Mouse (Mus musculus) midbrain, embryonic 11.5 days (tissue): ENCODE measurements at regions not wholly inside any gene's neighbourhood (a gene's known extent, or its start where the extent isn't known, plus 50 kb on each side); places are given as distances from the start of the nearest gene placed in this dataset.
"Not testable (repeated sequence)": the region's sequence is repeated elsewhere in the genome, so short reads cannot be mapped to it uniquely, and the experiment has no call there.

Source experiments
- ATAC-seq: fragments of 200-750 bp; cut with Nextera tagmentation; 2 replicates; pipeline ENCODE4 v1.8.0; 2017; ENCODE audit warnings: moderate TSS enrichment, moderate library complexity; ENCODE audit not compliant: low FRiP score
- DNase-seq: peaks from one replicate; pipeline ENCODE4 v3.0.0; 2015; ENCODE audit warnings: low spot score; ENCODE audit errors: missing footprints
- H3K27ac ChIP-seq: fragments of 300-500 bp; sonication (generic); 2 replicates; pipeline ENCODE4 v1.5.1; 2014; ENCODE audit warnings: low read depth, low read length
- H3K27me3 ChIP-seq: fragments of 300-500 bp; sonication (generic); 2 replicates; pipeline ENCODE4 v1.6.1; 2014; ENCODE audit warnings: mild to moderate bottlenecking, low read length, moderate library complexity, mixed read lengths; ENCODE audit not compliant: control insufficient read depth, insufficient read depth
- H3K36me3 ChIP-seq: fragments of 300-500 bp; sonication (generic); 2 replicates; pipeline ENCODE4 v1.6.1; 2014; ENCODE audit warnings: mild to moderate bottlenecking, low read length, moderate library complexity, mixed read lengths; ENCODE audit not compliant: control insufficient read depth, insufficient read depth
- H3K4me1 ChIP-seq: fragments of 300-500 bp; sonication (generic); 2 replicates; pipeline ENCODE4 v1.6.1; 2014; ENCODE audit warnings: low read length; ENCODE audit not compliant: control insufficient read depth, insufficient read depth
- H3K4me2 ChIP-seq: fragments of 300-500 bp; sonication (generic); 2 replicates; pipeline ENCODE4 v1.6.1; 2014; ENCODE audit warnings: mild to moderate bottlenecking, moderate library complexity
- H3K4me3 ChIP-seq: fragments of 300-500 bp; sonication (generic); 2 replicates; pipeline ENCODE4 v1.5.1; 2014; ENCODE audit warnings: low read depth, low read length
- H3K9ac ChIP-seq: fragments of 300-500 bp; sonication (generic); 2 replicates; pipeline ENCODE4 v1.6.1; 2014; ENCODE audit warnings: low read length
- H3K9me3 ChIP-seq: fragments of 300-500 bp; sonication (generic); 2 replicates; pipeline ENCODE4 v1.6.1; 2016; ENCODE audit warnings: low read length; ENCODE audit not compliant: control insufficient read depth
- WGBS: fragments of 180-500 bp; shearing (Covaris S2); extraction: QIAGEN DNeasy Blood & Tissue Kit; methylation state at CpG from one replicate; pipeline ENCODE4 v1.1.7; 2014; 5-methylcytosine and 5-hydroxymethylcytosine counted together

DNA sequence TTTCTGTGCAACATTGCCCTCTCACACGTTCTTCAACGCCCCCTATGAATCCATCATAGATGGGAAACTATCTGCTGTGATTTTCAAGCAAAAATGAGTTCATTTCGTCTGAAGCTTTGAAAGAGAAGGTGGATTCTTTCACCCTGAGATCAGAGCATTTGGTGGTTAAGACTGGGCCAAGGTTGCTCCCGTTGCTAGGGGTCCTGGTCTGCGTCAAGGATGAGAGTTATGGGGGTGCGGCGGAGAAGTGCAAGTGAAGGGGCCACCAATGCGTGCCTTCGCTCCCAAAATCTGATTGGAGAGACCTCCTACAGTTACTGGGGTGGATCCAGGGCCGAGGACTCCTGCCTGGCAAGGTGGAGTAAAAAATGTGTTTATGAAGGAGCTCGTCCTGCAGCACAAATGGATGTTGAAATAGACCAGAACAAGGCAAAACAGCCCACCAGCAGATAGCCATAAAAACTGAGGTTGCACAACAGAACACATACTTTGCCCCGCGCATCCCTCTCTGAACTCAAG is 215.7 kb downstream of the Fgf9 start:
- no peaks in the 10 kb centered on the region for H3K27me3 ChIP-seq
- no peaks in the 10 kb centered on the region for H3K4me1 ChIP-seq
- H3K4me3 ChIP-seq = no peak overlapping the region
- no peak for DNase-seq
- no peak overlapping the region for H3K4me2 ChIP-seq
- H3K36me3 ChIP-seq = no peaks in the 10 kb centered on the region
- H3K27ac ChIP-seq = no peak overlapping the region
- no peaks in the 10 kb centered on the region for H3K9me3 ChIP-seq
- 87% methylated on average over 13 of the region's 13 CpGs for WGBS
- ATAC-seq = no peak
- H3K9ac ChIP-seq = no peak overlapping the region

DNA sequence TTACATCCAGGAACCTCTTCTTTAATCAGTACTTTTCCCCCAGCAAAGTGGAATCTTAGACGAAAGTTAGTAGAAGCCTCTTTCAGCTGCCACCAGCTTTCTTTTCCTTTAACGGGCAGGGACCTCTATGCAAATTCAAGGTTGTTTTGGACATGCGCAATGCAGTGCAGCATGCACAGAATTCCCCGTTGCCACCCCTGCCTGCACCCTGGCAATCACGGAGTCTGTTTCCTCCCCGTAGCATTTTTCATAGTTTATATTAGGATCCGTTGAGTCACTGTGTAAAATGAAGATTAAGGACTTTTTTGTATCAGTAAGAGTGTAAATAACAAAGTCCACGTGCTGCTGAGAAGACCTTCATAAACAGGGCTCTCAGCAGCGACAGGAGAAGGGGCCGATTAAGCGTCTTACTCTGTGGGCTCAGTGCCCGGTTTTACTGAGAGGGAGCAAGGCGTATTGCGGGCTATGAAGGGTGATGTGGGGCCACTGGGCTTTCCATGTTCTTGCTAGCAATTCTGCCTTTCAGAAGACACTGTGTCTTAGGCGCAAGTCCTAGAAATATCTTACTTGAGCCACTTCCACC is 212.5 kb downstream of the Fgf9 start:
- no peaks in the 10 kb centered on the region; the same call in 1 of the 2 replicates for H3K9me3 ChIP-seq
- WGBS = 83% methylated on average over 15 of the region's 15 CpGs
- no peaks in the 10 kb centered on the region for H3K36me3 ChIP-seq
- no peak for DNase-seq
- H3K27ac ChIP-seq = no peak overlapping the region
- ATAC-seq = no peak
- no peaks in the 10 kb centered on the region for H3K4me1 ChIP-seq
- H3K9ac ChIP-seq = no peak overlapping the region
- no peak overlapping the region for H3K4me3 ChIP-seq
- H3K27me3 ChIP-seq = no peaks in the 10 kb centered on the region
- no peak overlapping the region for H3K4me2 ChIP-seq

DNA sequence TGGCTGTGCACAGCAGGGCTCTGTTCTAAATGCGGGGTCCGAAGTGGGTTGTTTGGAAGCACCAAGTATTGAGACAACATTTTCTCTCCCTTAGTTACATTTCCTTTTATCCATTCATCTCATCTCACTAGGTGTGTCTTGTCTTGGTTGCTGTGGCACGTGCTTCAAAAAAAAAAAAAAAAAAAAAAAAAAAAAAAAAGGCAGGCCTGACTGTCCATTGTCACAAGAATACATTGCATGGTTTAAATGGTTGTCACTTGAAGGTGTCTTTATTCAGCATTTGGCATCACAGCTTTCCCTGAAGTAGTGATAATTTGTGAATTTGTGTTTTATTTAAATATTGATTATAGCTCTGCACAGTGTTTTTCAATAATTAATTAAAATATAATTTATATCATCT is 211.9 kb downstream of the Fgf9 start:
- H3K4me3 ChIP-seq = no peak overlapping the region
- no peak overlapping the region for H3K27ac ChIP-seq
- no peak for DNase-seq
- H3K4me2 ChIP-seq = no peak overlapping the region
- WGBS = 89% methylated on average over 3 of the region's 3 CpGs
- no peak for ATAC-seq
- H3K9ac ChIP-seq = no peak overlapping the region
- no peaks in the 10 kb centered on the region for H3K36me3 ChIP-seq
- no peaks in the 10 kb centered on the region for H3K4me1 ChIP-seq
- no peaks in the 10 kb centered on the region for H3K27me3 ChIP-seq
- no peaks in the 10 kb centered on the region; the same call in 1 of the 2 replicates for H3K9me3 ChIP-seq

DNA sequence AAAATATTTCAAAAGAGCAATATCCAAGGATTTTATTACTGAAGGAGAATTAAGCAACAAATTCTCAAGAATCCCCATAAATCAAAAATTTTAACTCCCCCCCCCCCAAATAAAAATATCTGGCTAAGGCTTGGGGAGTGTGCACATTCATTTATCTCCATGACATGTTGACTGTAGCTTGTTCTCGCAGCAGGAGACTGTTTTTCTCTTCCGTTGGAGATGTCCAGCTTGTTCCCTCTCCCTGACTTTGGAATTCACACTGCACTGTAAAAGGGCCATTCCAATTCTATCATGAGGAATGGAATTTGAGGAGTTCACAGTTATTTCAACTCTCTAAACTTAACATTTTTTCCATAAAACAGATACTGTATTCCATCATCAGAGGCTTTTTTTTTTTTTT is 204.1 kb downstream of the Fgf9 start:
- DNase-seq, ATAC-seq, H3K27ac ChIP-seq, H3K4me1 ChIP-seq, H3K36me3 ChIP-seq, H3K9me3 ChIP-seq, H3K4me3 ChIP-seq, H3K27me3 ChIP-seq, H3K4me2 ChIP-seq, H3K9ac ChIP-seq: not testable (repeated sequence)
- 88% methylated on average over 2 of the region's 2 CpGs for WGBS

DNA sequence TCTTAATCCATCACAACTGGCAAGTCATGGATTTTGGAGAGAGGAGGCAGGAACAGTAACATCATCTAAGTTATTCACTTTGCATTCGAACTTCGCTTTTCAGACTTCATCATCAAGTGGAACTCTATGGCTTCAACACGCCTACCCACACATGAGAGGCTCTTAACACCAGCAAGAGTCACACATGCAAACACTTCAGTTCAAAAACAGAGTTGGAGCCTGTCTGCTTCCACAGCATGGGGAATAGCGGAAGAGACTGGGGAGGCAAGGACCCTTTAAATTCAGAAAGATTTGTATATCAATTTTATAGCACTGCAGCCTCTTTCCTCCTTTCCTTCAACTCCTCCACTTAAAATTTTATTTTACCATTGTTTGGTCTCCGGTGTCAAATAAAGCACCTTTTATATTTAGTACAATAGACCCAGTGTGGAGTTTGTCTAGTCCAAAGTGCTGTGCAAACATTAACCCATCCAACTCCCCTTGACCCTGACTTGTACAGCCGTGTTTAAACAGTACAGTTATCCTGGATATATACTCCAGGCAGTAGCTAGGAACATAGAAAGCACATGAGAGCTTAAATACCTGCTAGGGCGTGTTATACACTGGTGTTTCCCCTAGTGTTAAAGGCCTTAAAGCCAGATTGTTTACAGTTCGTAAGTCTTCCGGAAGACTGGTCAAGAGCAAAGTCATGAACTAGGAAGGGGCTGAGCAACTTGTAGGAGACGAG is 203.5 kb downstream of the Fgf9 start:
- Histone ChIP-seq H3K9me3 (no peaks in the 10 kb centered on the region), H3K4me2 (no peak overlapping the region), H3K27ac (no peak overlapping the region), H3K4me3 (no peak overlapping the region), H3K36me3 (no peaks in the 10 kb centered on the region), H3K27me3 (no peaks in the 10 kb centered on the region), H3K9ac (no peak overlapping the region), H3K4me1 (no peaks in the 10 kb centered on the region)
- DNase-seq (no peak), ATAC-seq (no peak)
- 84% methylated on average over 10 of the region's 10 CpGs for WGBS

DNA sequence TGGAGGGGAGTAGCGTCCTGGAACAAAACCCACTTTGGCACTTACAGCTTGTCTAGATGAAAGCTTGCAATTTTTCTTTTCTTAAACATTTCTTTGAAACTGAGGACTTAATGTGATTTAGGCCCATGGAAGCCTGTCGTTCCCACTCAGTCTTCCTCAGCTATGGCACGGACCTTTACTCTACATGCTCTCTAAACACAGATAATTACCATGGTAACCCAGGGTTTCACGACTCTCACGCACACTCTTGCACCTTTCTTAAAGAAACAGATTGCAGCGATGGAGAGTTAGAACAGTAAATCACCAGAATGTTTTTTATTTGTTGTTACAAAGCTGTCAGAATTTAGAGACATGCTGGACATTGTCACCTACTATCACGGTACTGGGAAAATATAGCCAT is 195.0 kb downstream of the Fgf9 start:
- no peaks in the 10 kb centered on the region for H3K4me1 ChIP-seq
- H3K4me2 ChIP-seq = no peak overlapping the region
- H3K9ac ChIP-seq = no peak overlapping the region
- no peaks in the 10 kb centered on the region for H3K36me3 ChIP-seq
- H3K4me3 ChIP-seq = no peak overlapping the region
- no peak for DNase-seq
- no peaks in the 10 kb centered on the region for H3K27me3 ChIP-seq
- H3K9me3 ChIP-seq = no peaks in the 10 kb centered on the region
- no peak for ATAC-seq
- no peak overlapping the region for H3K27ac ChIP-seq
- 58% methylated on average over 7 of the region's 7 CpGs for WGBS

DNA sequence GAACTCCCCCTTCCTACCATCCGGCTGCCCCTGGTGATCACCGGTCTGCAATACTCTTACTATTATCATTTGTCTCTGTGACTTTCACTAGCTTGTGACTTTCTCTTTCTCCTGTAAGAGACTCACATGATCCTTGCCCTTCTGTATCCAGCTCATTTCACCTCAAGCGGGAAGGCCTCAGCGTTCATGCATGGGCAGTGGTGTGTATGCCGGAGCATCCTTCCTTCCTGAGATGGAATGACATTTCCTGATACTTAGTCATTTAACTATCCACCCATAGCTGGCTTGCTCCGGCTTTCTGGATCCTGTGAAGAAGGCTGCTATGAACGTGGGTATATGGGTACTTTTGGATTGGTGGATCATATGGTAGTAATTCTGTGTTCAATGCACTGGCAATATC is 194.1 kb downstream of the Fgf9 start:
- 75% methylated on average over 7 of the region's 7 CpGs for WGBS
- H3K9me3 ChIP-seq = no peaks in the 10 kb centered on the region
- H3K4me3 ChIP-seq = no peak overlapping the region
- H3K4me2 ChIP-seq = no peak overlapping the region
- ATAC-seq = no peak
- H3K36me3 ChIP-seq = no peaks in the 10 kb centered on the region
- no peaks in the 10 kb centered on the region for H3K4me1 ChIP-seq
- H3K9ac ChIP-seq = no peak overlapping the region
- no peak for DNase-seq
- H3K27me3 ChIP-seq = no peaks in the 10 kb centered on the region
- no peak overlapping the region for H3K27ac ChIP-seq

DNA sequence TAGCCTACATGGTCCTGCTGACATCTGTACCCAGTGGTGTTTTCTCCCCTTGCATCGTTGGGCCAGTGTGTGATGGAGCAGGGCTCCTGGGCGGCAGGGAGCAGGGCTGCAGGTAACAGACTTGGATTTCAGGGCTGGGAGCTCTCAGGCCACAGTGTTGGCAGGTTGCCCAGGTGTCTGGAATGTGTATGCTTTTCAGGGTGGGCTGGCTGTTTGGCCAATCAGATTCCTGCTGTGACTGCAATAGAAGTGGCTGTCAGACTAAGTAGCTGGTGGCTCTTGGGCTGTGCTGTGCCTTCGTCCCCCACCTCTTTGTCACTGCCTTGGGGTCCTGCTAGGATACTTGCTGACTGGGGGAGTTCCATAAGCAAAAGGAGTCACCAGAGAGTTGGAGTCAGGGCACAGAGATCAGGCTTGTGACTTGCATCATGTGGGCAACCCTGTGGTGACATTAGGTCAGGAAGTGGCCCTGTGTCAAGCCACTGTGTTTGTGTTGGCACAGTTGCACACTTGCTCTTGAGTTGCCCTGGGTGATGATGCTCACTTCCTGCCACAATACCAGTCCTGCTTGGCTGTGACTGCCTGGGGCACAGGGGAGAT is 183.1 kb downstream of the Fgf9 start:
- H3K9me3 ChIP-seq = no peaks in the 10 kb centered on the region
- DNase-seq (no peak), ATAC-seq (no peak)
- H3K4me3 ChIP-seq = no peak overlapping the region
- H3K4me2 ChIP-seq = no peak overlapping the region
- H3K27ac ChIP-seq = no peak overlapping the region
- H3K9ac ChIP-seq = no peak overlapping the region
- no peaks in the 10 kb centered on the region for H3K36me3 ChIP-seq
- H3K27me3 ChIP-seq = no peaks in the 10 kb centered on the region
- H3K4me1 ChIP-seq = no peaks in the 10 kb centered on the region
- WGBS = 66% methylated on average over 3 of the region's 3 CpGs

DNA sequence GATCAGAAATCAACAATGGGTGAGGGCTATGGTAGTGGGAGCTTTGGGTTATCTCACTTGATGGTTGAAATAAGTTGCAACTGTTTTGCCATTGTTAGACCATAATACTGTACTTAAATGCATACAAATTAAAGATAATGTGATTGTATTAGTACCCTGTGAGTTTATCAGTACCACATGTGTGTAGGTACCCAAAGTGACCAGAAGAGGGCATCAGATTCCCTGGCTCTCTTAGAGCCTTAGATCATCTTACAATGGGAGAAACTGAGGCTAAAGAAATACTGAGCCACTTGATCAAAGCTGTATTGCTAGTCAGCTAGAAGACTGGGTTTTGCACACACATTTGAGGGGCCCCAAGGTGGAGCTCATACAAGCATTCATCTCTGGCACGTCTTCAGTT is 155.5 kb downstream of the Fgf9 start:
- 88% methylated on average over 1 of the region's 1 CpGs for WGBS
- ATAC-seq (no peak), DNase-seq (no peak)
- Histone ChIP-seq H3K4me1 (no peaks in the 10 kb centered on the region), H3K9ac (no peak overlapping the region), H3K27me3 (no peaks in the 10 kb centered on the region), H3K9me3 (no peaks in the 10 kb centered on the region), H3K36me3 (no peaks in the 10 kb centered on the region), H3K4me3 (no peak overlapping the region), H3K4me2 (no peak overlapping the region), H3K27ac (no peak overlapping the region)
